Mouse (Mus musculus) embryonic facial prominence, embryonic 11.5 days (tissue): ENCODE measurements around the gene Tnfsf13. TPM values are rescaled to one million over a fixed set of nuclear protein-coding genes. Genes with fewer than 3 reads are reported as not detected.
"Not testable (repeated sequence)": the region's sequence is repeated elsewhere in the genome, so short reads cannot be mapped to it uniquely, and the experiment has no call there.

Experiments used
- ATAC-seq: fragments of 200-750 bp; cut with Nextera tagmentation; replicated peaks from 2 replicates; pipeline ENCODE4 v1.8.0; 2017; ENCODE audit warnings: low read depth; ENCODE audit not compliant: insufficient number of reproducible peaks, low FRiP score, low TSS enrichment
- DNase-seq: peaks from one replicate; pipeline ENCODE4 v3.0.0-alpha.2; 2015; ENCODE audit warnings: low spot score
- H3K27ac ChIP-seq: fragments of 300-500 bp; sonication (generic); replicated peaks from 2 replicates; pipeline ENCODE4 v1.5.1; 2014; ENCODE audit warnings: mild to moderate bottlenecking, low read depth, low read length, control low read depth
- H3K27me3 ChIP-seq: fragments of 300-500 bp; sonication (generic); 2 replicates; pipeline ENCODE4 v1.6.1; 2014; ENCODE audit warnings: mild to moderate bottlenecking, low read length, moderate library complexity, mixed read lengths; ENCODE audit not compliant: control insufficient read depth, insufficient read depth
- H3K36me3 ChIP-seq: fragments of 300-500 bp; sonication (generic); replicated peaks from 2 replicates; pipeline ENCODE4 v1.6.1; 2014; ENCODE audit warnings: low read depth, mild to moderate bottlenecking, low read length, moderate library complexity, mixed read lengths; ENCODE audit not compliant: control insufficient read depth, insufficient read depth
- H3K4me1 ChIP-seq: fragments of 300-500 bp; sonication (generic); 2 replicates; pipeline ENCODE4 v1.6.1; 2014; ENCODE audit warnings: low read length, mixed read lengths; ENCODE audit not compliant: control insufficient read depth, insufficient read depth
- H3K4me2 ChIP-seq: fragments of 300-500 bp; sonication (generic); 2 replicates; pipeline ENCODE4 v1.6.1; 2014; ENCODE audit warnings: low read depth, mild to moderate bottlenecking, control low read depth, low read length, moderate library complexity
- H3K4me3 ChIP-seq: fragments of 300-500 bp; sonication (generic); 2 replicates; pipeline ENCODE4 v1.5.1; 2014; ENCODE audit warnings: low read depth, low read length, control low read depth
- H3K9ac ChIP-seq: fragments of 300-500 bp; sonication (generic); replicated peaks from 2 replicates; pipeline ENCODE4 v1.6.1; 2014; ENCODE audit warnings: mild to moderate bottlenecking, control low read depth, low read length
- H3K9me3 ChIP-seq: fragments of 300-500 bp; sonication (generic); replicated peaks from 2 replicates; pipeline ENCODE4 v1.6.1; 2016; ENCODE audit warnings: mild to moderate bottlenecking, low read length, inconsistent platforms, mixed read lengths; ENCODE audit not compliant: control insufficient read depth
- WGBS: fragments of 180-500 bp; shearing (Covaris S2); extraction: QIAGEN DNeasy Blood & Tissue Kit; methylation state at CpG from one replicate; pipeline ENCODE4 v1.1.7; 2014; 5-methylcytosine and 5-hydroxymethylcytosine counted together
- polyA plus RNA-seq: library from polyadenylated mRNA; unstranded; fragments of >200 nt; fragmentation: Nextera tagmentation; extraction: Ambion mirVana; gene quantifications from 2 replicates; pipeline ENCODE4 v1.2.1, GENCODE M21; 2014

Tnfsf13 gene
- 0.24 and 0.42 TPM in 2 replicates for polyA plus RNA-seq

DNA sequence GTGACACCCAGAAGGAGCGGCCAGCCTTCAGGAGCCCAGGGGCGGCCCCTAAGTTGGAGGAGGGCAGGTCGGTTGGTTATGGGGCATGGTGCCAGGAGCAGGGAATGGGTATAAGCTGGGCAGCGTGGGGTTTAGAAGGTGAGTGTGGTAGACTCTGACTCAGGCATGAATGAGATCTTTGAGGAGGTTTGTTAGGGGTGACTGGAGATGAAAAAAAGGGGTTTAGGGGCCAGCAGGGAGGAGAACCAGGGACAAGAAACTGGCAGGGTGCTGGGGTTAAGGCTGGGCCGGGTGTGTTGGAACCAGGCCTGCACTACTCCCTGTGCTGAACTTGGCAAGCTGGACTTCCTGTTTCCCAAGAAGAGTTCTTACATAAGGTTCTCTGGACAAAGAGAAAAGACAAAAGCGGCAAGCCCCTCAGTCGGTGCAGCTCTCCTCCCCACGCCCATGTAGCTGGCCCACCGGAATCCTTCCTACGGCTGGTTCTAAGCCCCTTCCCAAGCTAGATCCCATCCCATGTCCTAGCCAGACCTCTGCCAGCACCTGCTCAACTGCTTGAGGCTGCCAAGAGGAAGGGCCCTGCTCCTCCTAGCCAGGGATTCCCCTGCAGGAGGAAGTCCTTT, at the start of gene Tnfsf13:
Gene Tnfsf13 (minus strand): TSS at position 259 of the 623 bp plus-strand sequence.
- no peaks in the 10 kb centered on the region for H3K36me3 ChIP-seq
- ATAC-seq (no peak), DNase-seq (no peak)
- no peak within 1 kb of the TSS for H3K4me2 ChIP-seq
- no peak within 1 kb of the TSS for H3K4me3 ChIP-seq
- H3K27ac ChIP-seq: no peak within 1 kb of the TSS
- H3K27me3 ChIP-seq: no peaks in the 10 kb centered on the region
- 0 out of 2 replicates have a peak within 1 kb of the TSS, but pooled peaks have one; percentile 14 for H3K9ac ChIP-seq
- WGBS: 74% methylated on average over 10 of the region's 10 CpGs
- no peaks in the 10 kb centered on the region for H3K4me1 ChIP-seq
- no peaks in the 10 kb centered on the region for H3K9me3 ChIP-seq

GRCm38 (mm10) chr11:69731408-69731807, 45.8 kb upstream of the Tnfsf13 start:
- DNase-seq, ATAC-seq, H3K9ac ChIP-seq, H3K4me1 ChIP-seq, H3K4me2 ChIP-seq, H3K27ac ChIP-seq, H3K4me3 ChIP-seq, H3K27me3 ChIP-seq, H3K9me3 ChIP-seq: not testable (repeated sequence)
- H3K36me3 ChIP-seq: peaks cover 24% of the 10 kb centered on the region
- WGBS: 81% methylated on average over 3 of the region's 3 CpGs

GRCm38 (mm10) chr11:69729063-69729462, 43.5 kb upstream of the Tnfsf13 start:
- DNase-seq: peak; percentile 69
- Histone ChIP-seq H3K27ac (no peak overlapping the region), H3K4me1 (no peaks in the 10 kb centered on the region), H3K4me3 (no peak overlapping the region), H3K27me3 (no peaks in the 10 kb centered on the region), H3K9ac (no peak overlapping the region), H3K36me3 (peaks cover 2% of the 10 kb centered on the region), H3K9me3 (no peaks in the 10 kb centered on the region), H3K4me2 (no peak overlapping the region)
- ATAC-seq: no peak
- 21% methylated on average over 3 of the region's 3 CpGs for WGBS

DNA sequence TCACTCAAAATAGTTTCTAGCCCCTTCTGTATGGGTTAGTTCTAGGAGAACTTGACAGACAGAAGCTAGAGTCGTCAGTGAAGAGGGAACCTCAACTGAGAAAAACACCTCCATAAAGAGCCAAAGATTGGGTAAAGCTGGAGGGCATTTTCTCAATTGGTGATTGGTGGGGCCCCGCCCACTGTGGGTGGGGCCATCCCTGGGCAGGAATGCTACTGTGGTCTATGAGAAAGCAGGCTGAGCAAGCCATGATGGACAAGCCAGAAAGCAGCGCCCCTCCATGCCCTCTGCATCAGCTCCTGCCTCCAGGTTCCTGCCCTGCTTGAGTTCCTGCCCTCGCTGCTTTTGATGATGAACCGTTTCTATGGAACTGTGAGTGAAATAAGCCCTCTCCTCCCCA, 40.4 kb upstream of the Tnfsf13 start:
- Histone ChIP-seq H3K9me3 (no peaks in the 10 kb centered on the region), H3K4me2 (no peak overlapping the region), H3K4me1 (no peaks in the 10 kb centered on the region), H3K9ac (no peak overlapping the region), H3K27me3 (no peaks in the 10 kb centered on the region), H3K27ac (no peak overlapping the region), H3K36me3 (no peaks in the 10 kb centered on the region), H3K4me3 (no peak overlapping the region)
- DNase-seq: no peak
- ATAC-seq: no peak
- 46% methylated on average over 5 of the region's 5 CpGs for WGBS

DNA sequence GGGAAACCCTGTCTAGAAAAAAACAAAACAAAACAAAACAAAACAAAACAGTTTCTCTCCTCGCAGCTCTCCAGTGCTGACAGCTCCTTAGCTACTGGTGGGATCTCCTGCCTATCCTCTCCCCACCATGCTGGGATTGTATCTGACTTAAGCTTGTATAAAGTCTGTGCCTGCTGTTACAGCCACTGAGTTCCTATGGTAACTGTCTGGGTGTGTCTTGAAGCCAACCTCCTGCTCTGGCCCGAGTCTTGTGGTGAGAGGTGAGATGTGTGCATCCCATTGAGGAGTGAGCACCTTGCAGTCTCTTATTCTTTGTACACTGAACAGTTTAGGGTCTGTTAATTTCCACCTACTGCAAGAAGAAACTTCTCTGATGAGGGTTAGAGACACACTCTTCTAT, 37.5 kb upstream of the Tnfsf13 start:
- Histone ChIP-seq H3K4me1 (peaks cover 2% of the 10 kb centered on the region; the same call in 1 of the 2 replicates), H3K36me3 (no peaks in the 10 kb centered on the region), H3K9ac (no peak overlapping the region), H3K4me2 (no peak overlapping the region), H3K4me3 (no peak overlapping the region), H3K27me3 (no peaks in the 10 kb centered on the region), H3K27ac (no peak overlapping the region), H3K9me3 (no peaks in the 10 kb centered on the region)
- 60% methylated on average over 2 of the region's 2 CpGs for WGBS
- DNase-seq (no peak), ATAC-seq (no peak)

DNA sequence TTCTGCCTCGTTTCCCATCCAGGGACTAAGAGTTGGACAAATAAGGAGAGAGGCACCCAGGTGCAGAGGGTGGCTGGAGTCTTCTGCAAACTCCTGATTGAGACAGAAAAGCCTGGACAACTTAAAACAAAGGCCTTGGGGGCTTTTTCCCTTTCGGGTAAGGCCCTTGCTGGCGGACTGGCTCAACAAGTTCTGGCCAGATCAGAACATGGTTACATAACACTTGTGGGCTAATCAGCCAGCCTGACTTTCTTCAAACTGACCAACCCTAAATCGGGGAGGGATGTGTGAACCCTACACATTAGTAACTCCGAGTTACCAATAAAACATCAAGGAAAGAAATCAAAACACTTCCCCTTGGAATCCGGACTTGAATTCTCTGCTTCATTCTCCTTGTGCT, 35.3 kb upstream of the Tnfsf13 start:
- Histone ChIP-seq H3K36me3 (no peaks in the 10 kb centered on the region), H3K4me1 (peaks cover 2% of the 10 kb centered on the region; the same call in 1 of the 2 replicates), H3K27me3 (no peaks in the 10 kb centered on the region), H3K9me3 (no peaks in the 10 kb centered on the region), H3K9ac (no peak overlapping the region), H3K4me2 (no peak overlapping the region), H3K27ac (no peak overlapping the region), H3K4me3 (no peak overlapping the region)
- no peak for DNase-seq
- ATAC-seq: no peak
- WGBS: 78% methylated on average over 6 of the region's 6 CpGs

GRCm38 (mm10) chr11:69719423-69719822, 33.8 kb upstream of the Tnfsf13 start:
- 72% methylated on average over 6 of the region's 6 CpGs for WGBS
- H3K4me3 ChIP-seq: no peak overlapping the region
- H3K4me2 ChIP-seq: no peak overlapping the region
- no peaks in the 10 kb centered on the region for H3K9me3 ChIP-seq
- DNase-seq (no peak), ATAC-seq (no peak)
- H3K27me3 ChIP-seq: no peaks in the 10 kb centered on the region
- no peak overlapping the region for H3K27ac ChIP-seq
- H3K36me3 ChIP-seq: no peaks in the 10 kb centered on the region
- H3K9ac ChIP-seq: no peak overlapping the region
- peaks cover 2% of the 10 kb centered on the region; the same call in 1 of the 2 replicates for H3K4me1 ChIP-seq

DNA sequence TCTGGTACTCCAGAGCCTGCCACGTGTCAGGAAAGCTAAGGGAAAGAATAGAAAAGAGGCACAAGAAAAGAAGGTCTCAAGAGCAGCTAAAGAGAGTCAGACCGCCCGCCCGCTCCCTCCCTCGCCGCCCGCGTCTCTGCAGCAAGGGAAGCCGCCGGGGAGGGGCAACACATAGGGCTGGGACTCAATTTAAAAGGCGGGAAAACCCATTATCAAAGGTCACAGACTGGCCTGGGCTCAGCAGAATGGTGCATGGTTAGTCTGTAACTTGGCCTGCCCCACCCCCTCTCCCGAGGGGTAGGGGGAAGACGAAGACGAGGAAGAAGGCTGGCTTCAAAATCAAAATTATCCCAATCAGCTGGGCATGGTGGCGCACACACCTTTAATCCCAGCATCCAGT, 33.1 kb upstream of the Tnfsf13 start:
- no peak overlapping the region for H3K4me3 ChIP-seq

More for the DNA sequence above, 33.1 kb upstream of the Tnfsf13 start:
- 27% methylated on average over 15 of the region's 15 CpGs for WGBS
- no peaks in the 10 kb centered on the region for H3K9me3 ChIP-seq
- H3K36me3 ChIP-seq: no peaks in the 10 kb centered on the region
- no peak overlapping the region for H3K9ac ChIP-seq
- no peak overlapping the region for H3K4me2 ChIP-seq
- H3K27me3 ChIP-seq: no peaks in the 10 kb centered on the region
- peaks cover 2% of the 10 kb centered on the region; the same call in 1 of the 2 replicates for H3K4me1 ChIP-seq
- H3K27ac ChIP-seq: no peak overlapping the region
- ATAC-seq (no peak), DNase-seq (peak; percentile 38)
